Mouse (Mus musculus) bone marrow macrophage, adult 2 months (primary cell): ENCODE results near the gene Khdc1a.

Experiments
- CTCF ChIP-seq: IDR thresholded peaks from 2 replicates; pipeline ENCODE4 v1.5.1; 2012; ENCODE audit warnings: low read depth, mild to moderate bottlenecking, low read length, moderate library complexity
- POLR2A ChIP-seq: IDR thresholded peaks from 2 replicates; pipeline ENCODE4 v1.6.1; 2012; ENCODE audit warnings: mild to moderate bottlenecking, low read depth, low read length, borderline replicate concordance

GRCm38 (mm10) chr1:21333222-21333973 is 16.0 kb upstream of the Khdc1a start:
- TF ChIP-seq CTCF (no peak), POLR2A (no peak)
